ENCODE assay signal across 9 mouse cellular contexts in the genomic region with DNA sequence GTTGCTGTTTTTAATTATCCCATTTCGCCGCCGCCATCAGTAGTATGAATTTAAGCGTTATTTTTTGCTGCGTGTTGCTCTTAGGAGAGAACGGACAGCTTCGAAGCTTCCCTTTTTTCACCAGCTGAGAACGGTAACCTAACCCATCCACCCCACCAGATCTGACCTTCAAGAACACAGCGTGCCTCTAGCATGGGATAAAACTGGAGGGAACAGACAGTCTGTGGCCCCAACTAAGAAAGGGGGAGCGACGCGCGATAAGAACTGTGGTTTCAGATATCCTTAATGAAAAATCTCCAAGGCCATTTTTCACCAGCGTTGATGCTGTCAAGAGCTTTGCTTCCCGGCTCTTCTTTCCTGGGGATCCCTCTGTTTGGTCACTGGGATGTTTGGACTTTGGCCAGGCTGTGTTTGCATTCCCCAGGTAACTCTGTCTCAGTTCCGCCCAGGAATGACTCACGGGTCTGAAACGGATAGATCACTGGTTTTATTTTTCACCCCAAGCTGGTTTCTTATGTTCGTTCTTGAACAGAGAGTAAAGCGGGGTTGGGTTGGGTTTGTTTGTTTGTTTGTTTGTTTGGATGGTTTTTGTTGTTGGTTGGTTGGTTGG.
DNase-seq lines count a peak whose midpoint lies in the region; ATAC-seq lines count a peak whose summit lies in the region.
"Had no signal": no experiment of that assay in that cellular context is flagged by ENCODE, and none has a peak within 500 bp of the region (broad histone marks: within the 10 kb centered on the region; RNA-seq: fewer than 3 reads in every experiment).

No protein-coding gene starts in this region.

- H3K27ac ChIP-seq in hindbrain, embryonic 13.5 days = peak overlapping the region; percentile 58; the same call in 1 of the 2 replicates
- no peak overlapping the region for H3K27ac ChIP-seq in hindbrain, embryonic 10.5 days
- H3K27ac ChIP-seq in limb, embryonic 11.5 days (replicated peaks; ENCODE audit: low read depth, low read length) = no peak overlapping the region
- no peak overlapping the region for H3K27ac ChIP-seq in neural tube, embryonic 14.5 days (ENCODE audit: low read depth, low read length)
- H3K27ac ChIP-seq in forebrain, embryonic 14.5 days (ENCODE audit: low read depth, low read length) = no peak overlapping the region

- 77% methylated on average over 20 of the region's 20 CpGs for WGBS in hindbrain, embryonic 13.5 days
- WGBS in hindbrain, embryonic 10.5 days = 76% methylated on average over 20 of the region's 20 CpGs
- WGBS in limb, embryonic 11.5 days = 33% methylated on average over 20 of the region's 20 CpGs
- 78% methylated on average over 20 of the region's 20 CpGs for WGBS in neural tube, embryonic 14.5 days
- 85% methylated on average over 20 of the region's 20 CpGs for WGBS in forebrain, embryonic 14.5 days

- ATAC-seq in hindbrain, embryonic 13.5 days (ENCODE audit: low FRiP score) = no peak
- ATAC-seq in limb, embryonic 11.5 days (ENCODE audit: insufficient number of reproducible peaks, low FRiP score, low TSS enrichment, low read depth) = 0 out of 2 replicates have a peak, but pooled peaks have one; percentile 35
- no peak for ATAC-seq in neural tube, embryonic 14.5 days (ENCODE audit: low read depth)
- ATAC-seq in forebrain, embryonic 14.5 days = no peak
- no peak for ATAC-seq in megakaryocyte progenitor cell, adult 5-6 weeks (replicated peaks; ENCODE audit: poor library complexity)

- H3K9ac ChIP-seq in hindbrain, embryonic 13.5 days = no peak overlapping the region
- H3K9ac ChIP-seq in limb, embryonic 11.5 days (ENCODE audit: low read length) = no peak overlapping the region
- H3K9ac ChIP-seq in neural tube, embryonic 14.5 days (replicated peaks; ENCODE audit: low read depth, low read length) = no peak overlapping the region
- no peak overlapping the region for H3K9ac ChIP-seq in forebrain, embryonic 14.5 days (ENCODE audit: low read length)

- H3K36me3 ChIP-seq in hindbrain, embryonic 13.5 days = no peaks in the 10 kb centered on the region
- H3K36me3 ChIP-seq in hindbrain, embryonic 10.5 days = no peaks in the 10 kb centered on the region
- H3K36me3 ChIP-seq in limb, embryonic 11.5 days (ENCODE audit: control insufficient read depth, insufficient read depth, low read length) = no peaks in the 10 kb centered on the region
- no peaks in the 10 kb centered on the region for H3K36me3 ChIP-seq in neural tube, embryonic 14.5 days (ENCODE audit: control insufficient read depth, insufficient read depth, low read length)
- no peaks in the 10 kb centered on the region for H3K36me3 ChIP-seq in forebrain, embryonic 14.5 days (ENCODE audit: control insufficient read depth, insufficient read depth, low read length)

- no peak overlapping the region for H3K4me3 ChIP-seq in hindbrain, embryonic 13.5 days
- no peak overlapping the region for H3K4me3 ChIP-seq in hindbrain, embryonic 10.5 days
- no peak overlapping the region for H3K4me3 ChIP-seq in limb, embryonic 11.5 days (ENCODE audit: low read depth, low read length)
- no peak overlapping the region for H3K4me3 ChIP-seq in neural tube, embryonic 14.5 days (ENCODE audit: low read depth, low read length)
- no peak overlapping the region for H3K4me3 ChIP-seq in forebrain, embryonic 14.5 days (ENCODE audit: low read depth, low read length)

- no peaks in the 10 kb centered on the region for H3K27me3 ChIP-seq in hindbrain, embryonic 13.5 days
- H3K27me3 ChIP-seq in hindbrain, embryonic 10.5 days (ENCODE audit: insufficient read depth, poor library complexity, severe bottlenecking) = no peaks in the 10 kb centered on the region
- H3K27me3 ChIP-seq in limb, embryonic 11.5 days (ENCODE audit: control insufficient read depth, insufficient read depth, low read length) = no peaks in the 10 kb centered on the region
- no peaks in the 10 kb centered on the region for H3K27me3 ChIP-seq in neural tube, embryonic 14.5 days (ENCODE audit: control insufficient read depth, insufficient read depth, low read length)
- H3K27me3 ChIP-seq in forebrain, embryonic 14.5 days (replicated peaks; ENCODE audit: control insufficient read depth, insufficient read depth, low read length) = no peaks in the 10 kb centered on the region

- intact Hi-C loops in gastrocnemius, postnatal 14 days (cut with DNase I; ENCODE audit: low total_unique reads) = no loop called here

- peaks cover 12% of the 10 kb centered on the region for H3K4me1 ChIP-seq in hindbrain, embryonic 13.5 days (replicated peaks)
- peaks cover 4% of the 10 kb centered on the region; the same call in 1 of the 2 replicates for H3K4me1 ChIP-seq in hindbrain, embryonic 10.5 days (replicated peaks)
- no peaks in the 10 kb centered on the region for H3K4me1 ChIP-seq in limb, embryonic 11.5 days (ENCODE audit: control insufficient read depth, insufficient read depth, low read length)
- H3K4me1 ChIP-seq in neural tube, embryonic 14.5 days (ENCODE audit: control insufficient read depth, insufficient read depth, low read length) = 0 out of 2 replicates have a peak, but pooled peaks cover 4% of the 10 kb centered on the region
- no peaks in the 10 kb centered on the region for H3K4me1 ChIP-seq in forebrain, embryonic 14.5 days (ENCODE audit: control insufficient read depth, insufficient read depth, low read length)

- no peak overlapping the region for H3K4me2 ChIP-seq in hindbrain, embryonic 13.5 days
- peak overlapping the region; percentile 29 for H3K4me2 ChIP-seq in limb, embryonic 11.5 days (ENCODE audit: low read depth, severe bottlenecking)
- peak overlapping the region; percentile 35; the same call in 1 of the 2 replicates for H3K4me2 ChIP-seq in neural tube, embryonic 14.5 days (ENCODE audit: low read depth, low read length)
- H3K4me2 ChIP-seq in forebrain, embryonic 14.5 days (ENCODE audit: low read length) = no peak overlapping the region

- no peaks in the 10 kb centered on the region for H3K9me3 ChIP-seq in hindbrain, embryonic 13.5 days
- peaks cover 6% of the 10 kb centered on the region for H3K9me3 ChIP-seq in hindbrain, embryonic 10.5 days
- H3K9me3 ChIP-seq in limb, embryonic 11.5 days (ENCODE audit: control insufficient read depth, low read length) = no peaks in the 10 kb centered on the region
- no peaks in the 10 kb centered on the region for H3K9me3 ChIP-seq in neural tube, embryonic 14.5 days (ENCODE audit: control insufficient read depth, low read length)
- H3K9me3 ChIP-seq in forebrain, embryonic 14.5 days (replicated peaks; ENCODE audit: control insufficient read depth, low read length) = no peaks in the 10 kb centered on the region

- no peak for DNase-seq in hindbrain, embryonic 10.5 days (ENCODE audit: low spot score)
- peak; percentile 20 for DNase-seq in hindlimb bud, embryonic 11.5 days (ENCODE audit: extremely low spot score, low read depth, low spot score)
- DNase-seq in limb, embryonic 11.5 days (ENCODE audit: low spot score) = peak; percentile 50
- no peak for DNase-seq in forebrain, embryonic 14.5 days (ENCODE audit: low spot score)
- no peak for DNase-seq in gastrocnemius, postnatal 14 days
- DNase-seq: adrenal gland, postnatal 25 days had no signal

Comparison
In these comparisons a context has a peak if more than half of its experiments do, and no peak if none do; other contexts are left out.
1. H3K4me2 ChIP-seq: peak in limb, embryonic 11.5 days (single experiment) and neural tube, embryonic 14.5 days (single experiment); none in hindbrain, embryonic 13.5 days (single experiment) and forebrain, embryonic 14.5 days (single experiment).
2. DNase-seq: peak in hindlimb bud, embryonic 11.5 days (single experiment) and limb, embryonic 11.5 days (single experiment); none in hindbrain, embryonic 10.5 days (single experiment), forebrain, embryonic 14.5 days (single experiment) and gastrocnemius, postnatal 14 days (single experiment).